Mouse (Mus musculus) liver, postnatal 0 days (tissue): ENCODE measurements around the gene Cmbl.

Experiments used
- CTCF ChIP-seq: sonication (generic); IDR thresholded peaks from 2 replicates; pipeline ENCODE4 v1.5.1; 2016; ENCODE audit warnings: antibody characterized with exemption, low read depth
- EP300 ChIP-seq: IDR thresholded peaks from 2 replicates; pipeline ENCODE4 v1.6.1; 2016; ENCODE audit warnings: antibody characterized with exemption, low read depth, mild to moderate bottlenecking

DNA sequence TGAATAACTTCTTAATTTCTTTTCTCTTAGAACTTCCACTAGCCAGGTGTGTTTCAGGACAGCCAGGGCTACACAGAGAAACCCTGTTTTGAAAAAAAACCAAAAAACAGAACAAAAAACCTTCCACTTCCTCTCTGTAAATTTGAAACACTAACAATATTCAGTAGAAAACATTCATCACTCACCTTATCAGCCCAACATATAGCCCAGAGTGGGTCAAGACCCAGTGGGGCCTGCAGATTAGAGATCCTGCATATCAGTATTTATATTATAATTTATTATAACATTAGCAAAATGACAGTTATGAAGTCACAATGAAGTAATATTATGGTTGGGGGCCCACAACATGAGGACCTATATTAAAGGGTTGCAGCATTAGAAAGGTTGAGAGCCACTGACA lies 8.5 kb downstream of the Cmbl start:
- TF ChIP-seq CTCF (no peak), EP300 (no peak)
